Mouse (Mus musculus) stomach, embryonic 16.5 days (tissue): ENCODE measurements at regions not wholly inside any gene's neighbourhood (a gene's known extent, or its start where the extent isn't known, plus 50 kb on each side); places are given as distances from the start of the nearest gene placed in this dataset.

ENCODE experiments used
- ATAC-seq: fragments of 200-750 bp; cut with Nextera tagmentation; 2 replicates; pipeline ENCODE4 v1.8.0; 2017; ENCODE audit warnings: moderate number of reproducible peaks, moderate TSS enrichment; ENCODE audit not compliant: insufficient read depth, low FRiP score
- H3K27ac ChIP-seq: fragments of 300-500 bp; sonication (generic); 2 replicates; pipeline ENCODE4 v1.5.1; 2014; ENCODE audit warnings: low read length
- H3K27me3 ChIP-seq: fragments of 300-500 bp; sonication (generic); 2 replicates; pipeline ENCODE4 v1.6.1; 2014; ENCODE audit warnings: low read length, control low read depth, mixed read lengths; ENCODE audit not compliant: control insufficient read depth, insufficient read depth
- H3K36me3 ChIP-seq: fragments of 300-500 bp; sonication (generic); 2 replicates; pipeline ENCODE4 v1.6.1; 2014; ENCODE audit warnings: low read length; ENCODE audit not compliant: control insufficient read depth, insufficient read depth
- H3K4me1 ChIP-seq: fragments of 300-500 bp; sonication (generic); 2 replicates; pipeline ENCODE4 v1.6.1; 2014; ENCODE audit warnings: low read length, control low read depth, mixed read lengths; ENCODE audit not compliant: control insufficient read depth, insufficient read depth
- H3K4me2 ChIP-seq: fragments of 300-500 bp; sonication (generic); 2 replicates; pipeline ENCODE4 v1.6.1; 2014; ENCODE audit warnings: low read depth, low read length, mixed read lengths
- H3K4me3 ChIP-seq: fragments of 300-500 bp; sonication (generic); replicated peaks from 2 replicates; pipeline ENCODE4 v1.5.1; 2014; ENCODE audit warnings: mild to moderate bottlenecking, low read length
- H3K9ac ChIP-seq: fragments of 300-500 bp; sonication (generic); 2 replicates; pipeline ENCODE4 v1.6.1; 2014; ENCODE audit warnings: low read length
- H3K9me3 ChIP-seq: fragments of 300-500 bp; sonication (generic); replicated peaks from 2 replicates; pipeline ENCODE4 v1.6.1; 2016; ENCODE audit warnings: low read length, control low read depth; ENCODE audit not compliant: control insufficient read depth
- WGBS: fragments of 180-500 bp; shearing (Covaris S2); extraction: QIAGEN DNeasy Blood & Tissue Kit; methylation state at CpG from one replicate; pipeline ENCODE4 v1.1.7; 2014; 5-methylcytosine and 5-hydroxymethylcytosine counted together

GRCm38 (mm10) chr13:103655966-103656365 is 118.4 kb downstream of the Srek1 start:
- no peaks in the 10 kb centered on the region for H3K36me3 ChIP-seq
- no peaks in the 10 kb centered on the region for H3K9me3 ChIP-seq
- no peak overlapping the region for H3K4me3 ChIP-seq
- ATAC-seq, result no peak
- H3K4me2 ChIP-seq, result no peak overlapping the region
- 0 out of 2 replicates have a peak, but pooled peaks cover 3% of the 10 kb centered on the region for H3K4me1 ChIP-seq
- WGBS, result 93% methylated on average over 2 of the region's 2 CpGs
- H3K27me3 ChIP-seq, result no peaks in the 10 kb centered on the region
- no peak overlapping the region for H3K9ac ChIP-seq
- H3K27ac ChIP-seq, result no peak overlapping the region

- H3K9ac ChIP-seq, result no peak overlapping the region
- H3K4me1 ChIP-seq, result no peaks in the 10 kb centered on the region
- no peaks in the 10 kb centered on the region for H3K36me3 ChIP-seq
- no peaks in the 10 kb centered on the region for H3K9me3 ChIP-seq
- no peak overlapping the region for H3K4me3 ChIP-seq
- ATAC-seq, result no peak
- no peak overlapping the region for H3K4me2 ChIP-seq
- WGBS, result 85% methylated on average over 4 of the region's 4 CpGs
- H3K27me3 ChIP-seq, result no peaks in the 10 kb centered on the region
- H3K27ac ChIP-seq, result no peak overlapping the region
Measured at GRCm38 (mm10) chr13:103653216-103653615, 121.2 kb downstream of the Srek1 start.

DNA sequence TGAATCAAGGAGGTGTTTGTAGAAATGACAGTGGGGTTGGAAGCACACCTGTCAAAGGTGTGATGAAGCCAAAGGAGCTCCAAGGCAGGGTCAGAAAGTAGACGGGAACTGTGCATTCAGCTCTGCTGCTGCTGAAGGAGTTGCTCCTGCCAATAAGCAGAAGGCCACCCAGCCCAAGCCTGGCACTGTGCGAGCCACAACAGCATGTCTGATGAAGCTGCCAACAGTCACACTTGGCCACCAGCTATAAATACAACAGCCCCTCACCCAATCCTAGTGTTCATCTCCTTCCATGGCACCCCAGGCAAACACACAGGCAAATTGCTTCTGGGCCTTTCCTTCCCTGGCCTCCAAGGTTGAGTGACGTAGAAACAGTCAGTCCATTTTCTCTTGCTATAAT is 125.0 kb downstream of the Srek1 start:
- ATAC-seq, result no peak
- Histone ChIP-seq H3K4me2 (no peak overlapping the region), H3K9me3 (no peaks in the 10 kb centered on the region), H3K4me3 (no peak overlapping the region), H3K27ac (no peak overlapping the region), H3K9ac (no peak overlapping the region), H3K4me1 (no peaks in the 10 kb centered on the region), H3K27me3 (no peaks in the 10 kb centered on the region), H3K36me3 (no peaks in the 10 kb centered on the region)
- 86% methylated on average over 3 of the region's 3 CpGs for WGBS

GRCm38 (mm10) chr13:103648016-103648415 is 126.4 kb downstream of the Srek1 start:
- H3K9ac ChIP-seq, result no peak overlapping the region

GRCm38 (mm10) chr13:103646035-103646434 is 128.4 kb downstream of the Srek1 start:
- WGBS, result 38% methylated on average over 4 of the region's 4 CpGs
- no peak for ATAC-seq

More at GRCm38 (mm10) chr13:103648016-103648415, 126.4 kb downstream of the Srek1 start:
- Histone ChIP-seq H3K27me3 (no peaks in the 10 kb centered on the region), H3K27ac (no peak overlapping the region), H3K36me3 (no peaks in the 10 kb centered on the region), H3K4me1 (peaks cover 3% of the 10 kb centered on the region; the same call in 1 of the 2 replicates), H3K4me3 (no peak overlapping the region), H3K4me2 (no peak overlapping the region), H3K9me3 (no peaks in the 10 kb centered on the region)
- WGBS, result 79% methylated on average over 4 of the region's 4 CpGs
- no peak for ATAC-seq

DNA sequence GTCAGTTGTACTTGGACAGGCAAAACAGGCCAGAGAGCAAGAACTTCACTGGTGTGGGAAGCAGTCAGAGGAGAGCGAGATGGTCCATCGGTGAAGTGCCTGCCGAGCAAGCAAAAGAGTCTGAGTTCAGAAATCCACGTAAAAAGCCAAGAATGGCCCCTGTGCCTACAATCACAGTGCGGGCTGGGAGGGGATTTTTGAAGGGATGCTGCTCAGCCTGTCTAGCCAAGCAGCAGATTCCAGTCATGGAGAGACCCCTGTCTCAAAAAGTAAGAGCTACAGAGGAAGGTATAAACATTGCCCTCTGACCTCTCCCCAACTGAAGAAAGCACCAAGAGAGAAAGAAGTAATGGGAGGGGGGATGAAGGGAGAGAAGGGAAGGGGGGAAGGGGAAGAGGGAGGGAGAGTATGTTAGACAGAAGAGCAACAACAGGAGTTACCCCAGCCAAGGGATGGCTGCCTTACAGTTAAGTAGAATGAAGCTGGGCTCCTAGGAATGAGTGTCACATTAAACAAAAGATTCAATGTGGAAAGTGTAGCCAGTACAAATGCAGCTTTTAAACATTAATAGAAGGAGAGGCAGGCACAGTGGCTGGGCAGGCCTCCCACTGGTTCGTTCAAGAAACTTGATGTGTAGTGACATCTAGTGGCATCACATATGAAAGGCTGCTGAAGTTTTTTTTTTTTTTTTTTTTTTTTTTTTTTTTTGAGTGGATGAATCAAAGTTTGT is 130.2 kb downstream of the Srek1 start:
- Histone ChIP-seq H3K27ac (no peak overlapping the region), H3K9ac (no peak overlapping the region), H3K4me2 (no peak overlapping the region), H3K4me1 (peaks cover 3% of the 10 kb centered on the region; the same call in 1 of the 2 replicates), H3K4me3 (no peak overlapping the region), H3K27me3 (no peaks in the 10 kb centered on the region), H3K36me3 (no peaks in the 10 kb centered on the region), H3K9me3 (no peaks in the 10 kb centered on the region)
- 58% methylated on average over 6 of the region's 6 CpGs for WGBS
- peak; percentile 58 for ATAC-seq

More at GRCm38 (mm10) chr13:103646035-103646434, 128.4 kb downstream of the Srek1 start:
- Histone ChIP-seq H3K4me2 (no peak overlapping the region), H3K9ac (no peak overlapping the region), H3K9me3 (no peaks in the 10 kb centered on the region), H3K27me3 (no peaks in the 10 kb centered on the region), H3K27ac (no peak overlapping the region), H3K4me1 (peaks cover 3% of the 10 kb centered on the region; the same call in 1 of the 2 replicates), H3K36me3 (no peaks in the 10 kb centered on the region), H3K4me3 (no peak overlapping the region)

- H3K4me2 ChIP-seq, result no peak overlapping the region
- peaks cover 3% of the 10 kb centered on the region; the same call in 1 of the 2 replicates for H3K4me1 ChIP-seq
- H3K27me3 ChIP-seq, result no peaks in the 10 kb centered on the region
- no peaks in the 10 kb centered on the region for H3K9me3 ChIP-seq
- no peaks in the 10 kb centered on the region for H3K36me3 ChIP-seq
- H3K9ac ChIP-seq, result no peak overlapping the region
- 57% methylated on average over 5 of the region's 5 CpGs for WGBS
- no peak for ATAC-seq
- no peak overlapping the region for H3K4me3 ChIP-seq
- no peak overlapping the region for H3K27ac ChIP-seq
Measured at GRCm38 (mm10) chr13:103643486-103643885, 130.9 kb downstream of the Srek1 start.

- no peaks in the 10 kb centered on the region for H3K36me3 ChIP-seq
- WGBS, result 75% methylated on average over 10 of the region's 10 CpGs
Measured at GRCm38 (mm10) chr13:103642542-103643375, 131.6 kb downstream of the Srek1 start.

DNA sequence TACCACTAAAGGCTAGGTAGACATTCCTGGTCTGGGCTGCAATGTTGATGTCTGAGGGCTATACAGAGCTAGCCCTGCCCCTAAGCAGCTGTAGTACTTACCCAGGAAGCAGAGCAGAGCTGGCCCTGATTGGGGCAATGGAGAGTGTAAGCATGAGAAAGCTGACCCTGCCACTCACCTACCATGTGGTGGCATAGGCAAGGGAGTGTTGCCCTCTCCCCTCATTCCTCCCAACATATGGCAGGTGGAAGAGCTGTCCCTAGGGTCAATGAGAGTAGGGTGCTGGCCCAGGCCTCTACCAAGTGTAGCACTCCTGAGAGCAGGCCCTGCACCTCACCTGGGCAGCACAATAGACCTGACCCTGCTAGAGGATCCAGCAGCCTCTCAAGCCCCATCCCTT is 136.4 kb downstream of the Srek1 start:
- Histone ChIP-seq H3K27ac (no peak overlapping the region), H3K9ac (no peak overlapping the region)

More at GRCm38 (mm10) chr13:103642542-103643375, 131.6 kb downstream of the Srek1 start:
- H3K27me3 ChIP-seq, result no peaks in the 10 kb centered on the region
- H3K9me3 ChIP-seq, result no peaks in the 10 kb centered on the region
- peaks cover 3% of the 10 kb centered on the region; the same call in 1 of the 2 replicates for H3K4me1 ChIP-seq
- H3K27ac ChIP-seq, result no peak overlapping the region
- H3K4me3 ChIP-seq, result no peak overlapping the region
- H3K9ac ChIP-seq, result no peak overlapping the region
- ATAC-seq, result no peak
- no peak overlapping the region for H3K4me2 ChIP-seq

More for the DNA sequence above, 136.4 kb downstream of the Srek1 start:
- H3K4me3 ChIP-seq, result no peak overlapping the region
- ATAC-seq, result no peak
- no peaks in the 10 kb centered on the region for H3K4me1 ChIP-seq
- H3K36me3 ChIP-seq, result no peaks in the 10 kb centered on the region
- no peak overlapping the region for H3K4me2 ChIP-seq
- H3K27me3 ChIP-seq, result no peaks in the 10 kb centered on the region
- no peaks in the 10 kb centered on the region for H3K9me3 ChIP-seq
